Mouse (Mus musculus) left cerebral cortex, adult 11 months (tissue): ENCODE results near the gene Lmx1b.

ENCODE experiments used
- DNase-seq: peaks from one replicate; pipeline ENCODE4 v3.0.0; 2022; ENCODE audit warnings: low spot score

Gene Lmx1b

GRCm38 (mm10) chr2:33582457-33583060, 57.8 kb downstream of the Lmx1b start:
- no peak for DNase-seq

- DNase-seq, result no peak
Measured at GRCm38 (mm10) chr2:33581866-33582265, 58.4 kb downstream of the Lmx1b start.

- DNase-seq, result no peak
Measured at GRCm38 (mm10) chr2:33581449-33581777, 58.9 kb downstream of the Lmx1b start.

GRCm38 (mm10) chr2:33580697-33581448, 59.4 kb downstream of the Lmx1b start:
- no peak for DNase-seq

- DNase-seq, result no peak
Measured at GRCm38 (mm10) chr2:33575406-33575805, 64.9 kb downstream of the Lmx1b start.

GRCm38 (mm10) chr2:33573075-33573474, 67.2 kb downstream of the Lmx1b start:
- DNase-seq, result no peak

- no peak for DNase-seq
Measured at GRCm38 (mm10) chr2:33571219-33571824, 69.0 kb downstream of the Lmx1b start.

- DNase-seq, result no peak
Measured at GRCm38 (mm10) chr2:33569698-33570097, 70.6 kb downstream of the Lmx1b start.

GRCm38 (mm10) chr2:33569240-33569639, 71.1 kb downstream of the Lmx1b start:
- DNase-seq, result no peak

- DNase-seq, result no peak
Measured at GRCm38 (mm10) chr2:33565886-33566285, 74.4 kb downstream of the Lmx1b start.

GRCm38 (mm10) chr2:33564748-33565147, 75.6 kb downstream of the Lmx1b start:
- no peak for DNase-seq

- DNase-seq, result no peak
Measured at GRCm38 (mm10) chr2:33559752-33560151, 80.6 kb downstream of the Lmx1b start.

- DNase-seq, result no peak
Measured at GRCm38 (mm10) chr2:33559334-33559733, 81.0 kb downstream of the Lmx1b start.

- peak; percentile 62 for DNase-seq
Measured at GRCm38 (mm10) chr2:33558233-33558632, 82.1 kb downstream of the Lmx1b start.

GRCm38 (mm10) chr2:33555573-33555972, 84.7 kb downstream of the Lmx1b start:
- DNase-seq, result no peak

GRCm38 (mm10) chr2:33552672-33553071, 87.6 kb downstream of the Lmx1b start:
- no peak for DNase-seq

GRCm38 (mm10) chr2:33547595-33547994, 92.7 kb downstream of the Lmx1b start:
- no peak for DNase-seq

GRCm38 (mm10) chr2:33546879-33547278, 93.4 kb downstream of the Lmx1b start:
- DNase-seq, result peak; percentile 93

- DNase-seq, result no peak
Measured at GRCm38 (mm10) chr2:33546051-33546450, 94.3 kb downstream of the Lmx1b start.

- DNase-seq, result no peak
Measured at GRCm38 (mm10) chr2:33544781-33545566, 95.3 kb downstream of the Lmx1b start.

- DNase-seq, result no peak
Measured at GRCm38 (mm10) chr2:33544203-33544762, 96.0 kb downstream of the Lmx1b start.
